Mouse (Mus musculus): ENCODE results near the gene Kcnj4. TPM values are rescaled to one million over a fixed set of nuclear protein-coding genes. Genes with fewer than 3 reads are reported as not detected.

Gene Kcnj4
- polyA plus RNA-seq, 1 experiment from 2014 or later = 3.8 TPM

DNA sequence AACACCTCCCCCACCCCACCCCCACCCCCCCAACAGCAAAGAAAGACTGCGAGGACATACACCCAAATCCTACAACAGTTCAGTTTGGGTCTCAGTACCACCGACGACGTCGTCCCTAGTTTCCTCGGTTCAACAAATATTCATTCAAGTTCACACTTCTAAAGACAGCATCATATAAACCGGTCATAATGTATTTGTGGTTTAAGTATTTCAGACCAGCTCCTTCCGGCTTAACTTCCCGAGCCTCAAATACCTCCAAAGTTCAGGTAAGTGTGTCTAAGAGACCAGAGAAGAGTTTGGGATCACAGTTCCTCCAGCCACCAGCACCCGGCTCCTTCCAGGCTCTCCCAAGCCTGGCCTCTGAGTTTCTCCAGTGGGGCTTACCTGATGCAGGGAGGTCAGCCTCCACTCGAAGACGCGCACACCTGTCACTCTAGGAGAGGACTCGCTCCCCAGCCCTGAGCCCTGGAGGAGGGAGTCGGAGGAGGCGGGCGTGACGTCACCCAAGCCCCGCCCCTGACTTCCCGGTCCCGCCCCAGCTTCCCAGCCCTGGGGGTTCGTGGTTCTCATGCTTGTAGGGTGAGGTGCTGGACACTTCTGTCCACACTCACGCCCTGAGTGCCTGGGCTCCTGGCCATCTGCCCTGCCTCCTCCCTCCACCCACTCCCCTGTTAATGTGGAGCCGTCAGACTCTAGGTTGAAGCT, 49.8 kb downstream of the Kcnj4 start, which contains the start of gene Csnk1e:
Csnk1e (minus strand) TSS at position 461 of the 705 bp plus-strand sequence.
- in situ Hi-C loops (cut with MboI; ENCODE audit: low pct_unique_long_range_greater_than_20kb) = no loop called here
- POLR2A ChIA-PET = no interaction called here
- TF ChIP-seq CTCF (IDR thresholded peaks at IDR 0.05) = no peak

DNA sequence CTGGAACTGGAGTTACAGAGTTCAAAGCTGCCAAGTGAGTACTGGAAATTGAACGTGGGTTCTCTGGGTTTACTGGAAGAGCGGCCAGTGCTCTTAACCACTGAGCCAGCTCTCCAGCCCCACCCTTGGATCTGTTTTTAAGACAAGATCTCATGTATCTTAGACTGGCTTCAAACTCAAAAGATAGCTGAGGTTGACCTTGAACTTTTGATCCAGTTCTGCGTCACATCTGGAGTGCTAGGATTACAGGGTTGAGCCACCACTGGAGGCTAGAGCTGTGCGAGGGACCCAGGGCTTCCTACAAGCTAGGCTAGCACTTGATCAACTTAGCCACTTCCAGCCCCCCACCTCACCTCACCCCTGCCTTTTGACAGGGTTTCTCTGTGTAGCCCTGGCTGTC, 51.2 kb downstream of the Kcnj4 start:
- CTCF ChIA-PET = interaction anchor here (1.6 kb wide), 1 partner anchor 211 kb away, joined by 5 read pairs; no protein-coding TSS in a partner anchor
- no peak for TF ChIP-seq CTCF (IDR thresholded peaks at IDR 0.05)
- in situ Hi-C loops (cut with MboI; ENCODE audit: low pct_unique_long_range_greater_than_20kb) = no loop called here

More for the DNA sequence above, 49.8 kb downstream of the Kcnj4 start, which contains the start of gene Csnk1e:
- no peaks in the 10 kb centered on the region for H3K27me3 ChIP-seq
- DNase-seq (ENCODE audit: low read depth, low spot score) (peak; percentile 60), ATAC-seq (peak; percentile 83)
- CTCF ChIA-PET = no interaction called here

DNA sequence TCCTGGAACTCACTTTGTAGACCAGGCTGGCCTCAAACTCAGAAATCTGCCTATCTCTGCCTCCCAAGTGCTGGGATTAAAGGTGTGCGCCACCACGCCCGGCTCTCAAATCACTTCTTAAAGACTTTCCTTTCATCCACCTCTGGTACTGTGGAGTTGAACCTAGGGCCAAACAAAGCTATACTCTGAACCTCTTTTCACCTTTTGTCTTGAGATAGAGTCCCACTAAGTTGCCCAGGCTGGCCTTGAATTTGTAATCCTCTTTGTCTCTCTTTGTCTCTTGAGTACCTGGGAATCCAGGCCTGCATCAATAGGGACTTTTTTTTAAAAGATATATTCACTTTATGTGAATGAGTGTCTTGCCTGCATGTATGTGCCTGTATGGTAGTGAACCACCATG, 57.0 kb downstream of the Kcnj4 start:
- ATAC-seq (no peak), DNase-seq (ENCODE audit: low read depth, low spot score) (no peak)
- ChIA-PET POLR2A (no interaction called here), CTCF (no interaction called here)
- no peak for TF ChIP-seq CTCF (IDR thresholded peaks at IDR 0.05)
- in situ Hi-C loops (cut with MboI; ENCODE audit: low pct_unique_long_range_greater_than_20kb) = no loop called here
- H3K27me3 ChIP-seq = no peaks in the 10 kb centered on the region

More for the DNA sequence above, 51.2 kb downstream of the Kcnj4 start:
- POLR2A ChIA-PET = interaction anchor here (0.7 to 1.5 kb wide), 2 partner anchors 10 to 25 kb away, joined by 3 to 4 read pairs; no protein-coding TSS in a partner anchor
- DNase-seq (ENCODE audit: low read depth, low spot score) (no peak), ATAC-seq (no peak)
- H3K27me3 ChIP-seq = no peaks in the 10 kb centered on the region

DNA sequence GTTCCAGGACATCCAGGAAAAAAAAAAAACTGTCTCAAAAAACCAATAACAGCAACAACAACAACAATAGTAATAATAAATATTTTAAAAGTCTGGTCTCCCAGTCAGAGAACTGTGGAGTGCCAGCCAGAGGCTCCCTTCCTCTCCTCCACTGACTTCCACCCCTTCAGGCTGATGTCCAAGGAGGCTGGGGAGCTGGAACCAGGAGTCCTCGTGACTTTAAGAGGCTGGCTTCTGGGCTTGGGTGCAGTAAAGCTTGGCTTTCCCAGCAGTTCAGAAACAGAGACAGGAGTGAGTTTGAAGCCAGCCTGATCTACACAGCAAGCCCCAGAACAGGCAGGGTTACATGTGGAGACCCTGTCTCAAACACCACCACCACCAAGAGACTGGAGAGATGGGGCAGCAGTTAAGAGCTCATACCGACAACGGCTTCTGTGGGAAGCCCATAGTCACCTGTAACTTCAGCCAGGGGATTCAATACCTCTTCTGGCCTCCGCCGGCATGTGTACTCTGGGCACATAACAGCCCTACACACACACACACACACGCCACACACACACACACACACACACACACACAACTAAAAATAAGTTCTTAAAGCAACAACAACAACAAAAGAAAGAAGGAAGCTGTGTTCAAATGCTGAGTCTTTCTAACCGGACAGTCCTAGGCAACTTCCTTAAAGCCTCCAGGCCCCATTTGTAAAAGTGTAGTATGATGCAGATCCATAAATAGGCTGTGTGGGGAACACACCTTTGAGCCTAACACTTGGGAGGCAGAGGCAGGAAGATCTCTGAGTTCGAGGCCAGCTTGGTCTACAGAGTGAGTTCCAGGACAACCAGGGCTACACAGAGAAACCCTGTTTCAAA, 59.0 kb downstream of the Kcnj4 start:
- TF ChIP-seq CTCF (IDR thresholded peaks at IDR 0.05) = no peak
- ATAC-seq (no peak), DNase-seq (ENCODE audit: low read depth, low spot score) (no peak)
- ChIA-PET POLR2A (interaction anchor here (0.6 to 0.7 kb wide), 2 partner anchors 11 to 1137 kb away, joined by 3 to 5 read pairs; no protein-coding TSS in a partner anchor), CTCF (interaction anchor here (1.2 kb wide), 2 partner anchors 11 to 21 kb away, joined by 3 read pairs; no protein-coding TSS in a partner anchor)
- no peaks in the 10 kb centered on the region for H3K27me3 ChIP-seq
- in situ Hi-C loops (cut with MboI; ENCODE audit: low pct_unique_long_range_greater_than_20kb) = no loop called here

DNA sequence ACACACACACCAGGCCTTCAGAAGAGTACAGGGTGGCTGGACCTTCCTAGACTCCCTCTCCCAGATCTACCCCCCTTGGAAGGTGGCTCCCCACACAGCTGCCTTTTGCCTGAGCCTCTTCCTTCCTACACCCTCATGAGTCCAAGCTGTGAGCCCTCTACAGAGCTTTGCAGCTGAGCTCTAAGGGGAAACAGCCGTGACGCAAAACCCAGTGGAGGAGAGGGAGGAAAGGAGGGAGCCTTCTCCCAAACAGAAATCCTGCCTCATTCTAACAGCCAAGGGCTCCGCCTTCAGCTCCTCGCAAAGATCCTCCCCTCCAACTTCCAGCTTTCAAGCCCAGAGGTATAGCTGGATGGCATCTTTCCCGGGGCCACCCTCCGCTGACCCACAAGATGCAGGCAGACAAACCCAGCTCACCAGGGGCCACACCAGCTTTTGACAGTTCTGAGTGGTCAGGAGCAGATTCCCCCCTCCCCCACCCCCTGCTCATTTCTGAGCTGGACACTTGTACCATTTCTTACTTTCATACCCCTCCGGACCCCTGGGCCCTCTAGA, 61.1 kb downstream of the Kcnj4 start:
- ChIA-PET POLR2A (interaction anchor here (0.7 to 1.5 kb wide), 3 partner anchors 10 to 93 kb away, joined by 3 to 4 read pairs (median 4); partner anchors contain the start of gene Tmem184b), CTCF (no interaction called here)
- H3K27me3 ChIP-seq = no peaks in the 10 kb centered on the region
- no peak for TF ChIP-seq CTCF (IDR thresholded peaks at IDR 0.05)
- in situ Hi-C loops (cut with MboI; ENCODE audit: low pct_unique_long_range_greater_than_20kb) = no loop called here
- DNase-seq (ENCODE audit: low read depth, low spot score) = no peak
- no peak for ATAC-seq

DNA sequence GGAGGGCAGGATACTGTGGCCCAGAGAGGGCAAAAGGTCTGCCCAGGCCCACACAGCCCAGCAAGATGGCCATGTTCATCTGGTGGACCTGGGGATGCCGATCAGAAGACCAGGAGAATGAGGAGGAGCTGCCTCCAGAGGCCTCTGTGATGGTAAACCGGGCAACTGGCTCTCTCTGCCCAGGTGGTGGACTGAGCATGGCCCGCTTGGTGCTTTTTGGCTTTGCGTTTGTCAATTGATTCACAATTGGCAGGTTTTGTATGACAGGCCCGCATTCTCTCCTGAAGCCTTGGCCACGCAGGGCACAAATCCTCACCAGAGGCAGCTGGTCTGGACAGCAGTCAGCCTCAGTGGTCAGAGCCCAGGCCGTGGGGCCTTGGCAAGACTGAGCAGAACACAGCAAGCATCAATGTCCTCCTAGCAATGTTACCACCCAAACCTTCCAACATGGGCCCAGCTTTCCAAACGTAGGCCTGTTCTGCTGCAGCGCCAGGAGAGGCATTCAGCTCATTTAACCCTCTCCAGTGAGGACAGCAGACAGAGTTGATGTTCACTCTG, 62.0 kb downstream of the Kcnj4 start:
- ChIA-PET CTCF (no interaction called here), POLR2A (interaction anchor here (1.5 kb wide), 1 partner anchor 40 kb away, joined by 3 read pairs; the partner anchor contains the start of gene Tmem184b)
- no peaks in the 10 kb centered on the region for H3K27me3 ChIP-seq
- DNase-seq (ENCODE audit: low read depth, low spot score) = no peak
- in situ Hi-C loops (cut with MboI; ENCODE audit: low pct_unique_long_range_greater_than_20kb) = no loop called here
- TF ChIP-seq CTCF (IDR thresholded peaks at IDR 0.05) = no peak
- ATAC-seq = no peak

DNA sequence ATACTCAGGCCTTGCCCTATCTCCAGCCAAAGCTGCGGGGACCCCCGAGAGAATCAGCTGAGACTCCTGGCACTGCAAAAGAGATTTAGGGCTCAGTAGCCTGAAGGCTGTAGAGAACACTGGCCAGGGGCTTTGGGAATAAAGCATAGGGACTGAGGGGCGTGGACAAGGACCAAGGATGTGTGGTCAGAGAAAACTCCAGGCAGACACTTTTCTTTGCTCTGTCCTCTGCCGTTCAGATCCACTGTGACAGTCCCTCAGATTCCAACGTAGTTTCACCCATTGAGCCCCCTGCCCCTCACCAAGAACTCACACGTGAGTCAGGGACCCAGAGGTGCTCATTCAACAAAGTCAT, 62.8 kb downstream of the Kcnj4 start:
- ATAC-seq = no peak
- no peak for TF ChIP-seq CTCF (IDR thresholded peaks at IDR 0.05)
- CTCF ChIA-PET = no interaction called here
- POLR2A ChIA-PET = no interaction called here
- DNase-seq (ENCODE audit: low read depth, low spot score) = no peak
- in situ Hi-C loops (cut with MboI; ENCODE audit: low pct_unique_long_range_greater_than_20kb) = no loop called here
- H3K27me3 ChIP-seq = no peaks in the 10 kb centered on the region

DNA sequence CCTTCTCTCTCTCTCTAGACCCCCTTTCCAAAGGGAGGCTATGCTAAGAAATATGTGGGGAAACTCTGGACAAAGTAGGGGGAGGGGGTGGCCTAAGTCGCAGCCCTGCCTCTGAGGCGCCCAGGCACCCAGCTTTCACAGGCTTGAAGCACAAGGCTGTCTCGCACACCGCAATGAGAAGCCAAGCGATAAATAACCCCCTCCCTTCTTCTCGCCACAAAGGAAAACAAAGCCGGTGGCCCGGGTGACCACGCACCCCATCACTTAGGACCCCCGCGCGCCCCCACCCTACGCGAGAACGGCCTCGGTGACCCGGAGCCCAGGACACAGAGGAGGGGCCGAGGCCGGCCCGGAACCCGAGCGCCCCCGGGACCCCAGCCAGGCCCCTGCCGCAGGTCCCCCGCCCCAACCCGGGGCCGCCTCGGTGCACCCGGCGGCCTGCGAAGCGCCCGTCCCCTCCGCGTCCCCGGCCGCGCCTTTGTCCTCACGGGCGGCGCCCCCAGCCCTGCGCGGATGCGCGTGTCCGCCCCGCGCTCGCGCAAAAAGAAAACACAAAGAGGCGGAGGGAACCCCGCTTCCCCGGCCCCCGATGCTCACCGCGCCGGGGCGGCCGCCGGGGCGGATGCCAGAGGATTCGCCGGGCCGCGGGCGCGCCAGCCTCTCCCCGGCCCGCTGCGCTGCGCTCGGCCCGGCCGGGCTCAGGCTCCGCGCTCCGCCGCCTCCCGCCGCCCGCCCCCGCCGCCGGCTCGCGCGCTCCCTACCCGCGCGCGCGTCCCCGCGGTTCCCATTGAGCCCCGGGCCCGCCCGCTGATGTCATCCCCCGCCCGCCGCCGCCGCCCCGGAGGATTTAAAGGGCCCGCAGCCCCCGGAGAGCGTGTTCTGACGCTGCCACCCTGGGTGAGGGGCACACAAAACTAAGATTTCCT, 63.4 kb downstream of the Kcnj4 start:
- TF ChIP-seq CTCF (IDR thresholded peaks at IDR 0.05) = no peak
- CTCF ChIA-PET = no interaction called here
- no peaks in the 10 kb centered on the region for H3K27me3 ChIP-seq
- in situ Hi-C loops (cut with MboI; ENCODE audit: low pct_unique_long_range_greater_than_20kb) = no loop called here
- POLR2A ChIA-PET = interaction anchor here (0.5 kb wide), 1 partner anchor 29 kb away, joined by 3 read pairs; no protein-coding TSS in a partner anchor
- no peak for DNase-seq (ENCODE audit: low read depth, low spot score)
- peak; percentile 32 for ATAC-seq

DNA sequence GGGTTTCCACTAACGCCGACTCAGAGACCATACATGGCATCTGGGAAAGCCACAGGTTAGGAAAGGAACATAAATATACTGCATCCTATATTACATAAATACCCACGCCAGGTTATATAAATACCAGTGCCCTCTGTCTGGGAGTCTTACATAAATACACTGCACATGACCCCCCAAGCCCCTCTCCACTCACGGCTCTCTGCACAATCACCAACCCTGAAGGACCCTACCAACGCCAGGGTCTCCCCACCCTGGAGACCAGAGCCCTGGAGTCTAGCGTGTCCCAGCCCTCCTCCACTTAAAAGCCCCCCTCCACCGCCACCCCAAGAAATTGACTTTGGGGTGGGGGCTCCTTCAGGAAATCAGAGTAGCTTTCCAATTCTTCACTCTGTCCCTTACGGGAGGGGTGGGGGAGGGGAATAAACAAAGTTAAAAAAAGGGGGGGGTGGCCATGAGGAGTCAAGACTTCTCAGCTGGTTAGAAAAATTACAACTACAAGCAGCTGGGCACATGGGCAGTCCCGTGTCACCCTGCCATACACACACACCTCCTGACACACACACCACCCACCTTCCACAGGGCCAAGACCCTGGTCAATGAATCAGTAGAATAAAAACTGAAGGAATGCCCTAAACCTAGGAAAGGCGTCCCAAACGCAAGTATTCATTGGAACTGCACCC, 64.2 kb downstream of the Kcnj4 start:
- no peak for DNase-seq (ENCODE audit: low read depth, low spot score)
- ChIA-PET POLR2A (interaction anchor here (0.5 to 1.1 kb wide), 2 partner anchors 28 to 83 kb away, joined by 3 read pairs; no protein-coding TSS in a partner anchor), CTCF (no interaction called here)
- in situ Hi-C loops (cut with MboI; ENCODE audit: low pct_unique_long_range_greater_than_20kb) = no loop called here
- no peak for TF ChIP-seq CTCF (IDR thresholded peaks at IDR 0.05)
- no peaks in the 10 kb centered on the region for H3K27me3 ChIP-seq
- no peak for ATAC-seq

Measured in Patski (cell line).